Mouse (Mus musculus) R1 (cell line): ENCODE results near the gene Tle2.

Source experiments
- DNase-seq: peaks from one replicate; pipeline ENCODE4 v3.0.0-alpha.2; 2018; ENCODE audit warnings: low read depth, low spot score

Gene Tle2

GRCm38 (mm10) chr10:81575208-81575631, 859 bp downstream of the Tle2 start:
- DNase-seq: no peak

GRCm38 (mm10) chr10:81575695-81576094, 1.3 kb downstream of the Tle2 start:
- no peak for DNase-seq

- DNase-seq: no peak
Observed at GRCm38 (mm10) chr10:81579967-81580366, 5.6 kb downstream of the Tle2 start.

- DNase-seq: no peak
Observed at GRCm38 (mm10) chr10:81580441-81581070, 6.2 kb downstream of the Tle2 start.

- no peak for DNase-seq
Observed at GRCm38 (mm10) chr10:81583347-81583746, 9.0 kb downstream of the Tle2 start.

GRCm38 (mm10) chr10:81588739-81589138, 14.4 kb downstream of the Tle2 start:
- DNase-seq: no peak

GRCm38 (mm10) chr10:81591846-81592245, 17.5 kb downstream of the Tle2 start:
- DNase-seq: no peak

- no peak for DNase-seq
Observed at GRCm38 (mm10) chr10:81592631-81593030, 18.3 kb downstream of the Tle2 start.

- no peak for DNase-seq
Observed at GRCm38 (mm10) chr10:81593223-81593622, 18.9 kb downstream of the Tle2 start.

- DNase-seq: no peak
Observed at GRCm38 (mm10) chr10:81593935-81594334, 19.6 kb downstream of the Tle2 start.

GRCm38 (mm10) chr10:81595599-81595998, 21.2 kb downstream of the Tle2 start:
- DNase-seq: no peak

GRCm38 (mm10) chr10:81596611-81597010, 22.2 kb downstream of the Tle2 start:
- DNase-seq: no peak

GRCm38 (mm10) chr10:81597137-81597950, 23.0 kb downstream of the Tle2 start:
- DNase-seq: no peak

GRCm38 (mm10) chr10:81598342-81598741, 24.0 kb downstream of the Tle2 start:
- DNase-seq: no peak

GRCm38 (mm10) chr10:81598871-81599270, 24.5 kb downstream of the Tle2 start:
- DNase-seq: no peak

GRCm38 (mm10) chr10:81599630-81600029, 25.3 kb downstream of the Tle2 start:
- DNase-seq: no peak

- DNase-seq: no peak
Observed at GRCm38 (mm10) chr10:81600096-81600495, 25.7 kb downstream of the Tle2 start.

- DNase-seq: peak; percentile 99
Observed at GRCm38 (mm10) chr10:81600738-81601203, 26.4 kb downstream of the Tle2 start, which contains the start of gene Tle6. Tle6 (minus strand) TSS chr10:81601073.

GRCm38 (mm10) chr10:81601396-81601905, 27.1 kb downstream of the Tle2 start:
- DNase-seq: no peak

- peak; percentile 84 for DNase-seq
Observed at GRCm38 (mm10) chr10:81602741-81603151, 28.4 kb downstream of the Tle2 start.

GRCm38 (mm10) chr10:81604019-81604967, 29.9 kb downstream of the Tle2 start:
- no peak for DNase-seq
